Mouse (Mus musculus) CH12.LX (cell line): ENCODE results near the gene Slc38a2. TPM values are rescaled to one million over a fixed set of nuclear protein-coding genes. Genes with fewer than 3 reads are reported as not detected.

Experiments used
- DNase-seq: peaks from one replicate; pipeline ENCODE4 v3.0.0-alpha.2; 2013; ENCODE audit errors: extremely low read depth
- H3K27ac ChIP-seq: 2 replicates; pipeline ENCODE4 v1.5.1; 2012; ENCODE audit warnings: low read depth, mild to moderate bottlenecking, control low read depth, moderate library complexity; ENCODE audit not compliant: insufficient read depth
- H3K27me3 ChIP-seq: replicated peaks from 2 replicates; pipeline ENCODE3; 2012; ENCODE audit warnings: inconsistent platforms
- H3K36me3 ChIP-seq, 2 experiments: replicated peaks in 1 of 2; 2 replicates each; pipeline versions ENCODE3 to v1.6.1; 2012; ENCODE audit warnings: inconsistent platforms in 1 of 2, low read length in 1 of 2, mild to moderate bottlenecking in 1 of 2, mixed read lengths in 1 of 2, moderate library complexity in 1 of 2; ENCODE audit not compliant: control insufficient read depth in 1 of 2, insufficient read depth in 1 of 2
- H3K4me1 ChIP-seq, 2 experiments: 2 replicates each; pipeline ENCODE4 v1.6.1; 2012; ENCODE audit warnings: inconsistent platforms in 1 of 2, moderate library complexity in 1 of 2; ENCODE audit not compliant: insufficient read depth in 2 of 2, control insufficient read depth in 1 of 2
- H3K4me2 ChIP-seq: 2 replicates; pipeline ENCODE4 v1.6.1; 2012; ENCODE audit warnings: low read depth, mild to moderate bottlenecking, control low read depth; ENCODE audit not compliant: poor library complexity, insufficient read depth, severe bottlenecking
- H3K4me3 ChIP-seq, 3 experiments: fragments of 150-350 bp in 1 of 3; sonication (generic) in 1 of 3; replicated peaks in 1 of 3; 2 replicates each; pipeline versions ENCODE3 to v1.5.1; 2011 to 2012; ENCODE audit warnings: low read depth in 2 of 3, low read length in 2 of 3, mild to moderate bottlenecking in 2 of 3, moderate library complexity in 2 of 3, control low read depth in 1 of 3, improper control_type of control experiment in 1 of 3, inconsistent platforms in 1 of 3, mixed read lengths in 1 of 3; ENCODE audit not compliant: poor library complexity in 1 of 3
- H3K79me2 ChIP-seq: replicated peaks from 2 replicates; pipeline ENCODE4 v1.6.1; 2012; ENCODE audit warnings: mild to moderate bottlenecking, moderate library complexity; ENCODE audit not compliant: control insufficient read depth, poor library complexity, insufficient read depth, severe bottlenecking; ENCODE audit errors: extremely low read depth
- H3K9ac ChIP-seq: 2 replicates; pipeline ENCODE4 v1.6.1; 2012; ENCODE audit warnings: low read depth, mild to moderate bottlenecking, control low read depth, moderate library complexity; ENCODE audit not compliant: insufficient read depth
- H3K9me3 ChIP-seq: replicated peaks from 2 replicates; pipeline ENCODE3; 2012; ENCODE audit warnings: low read length, inconsistent platforms, mixed read lengths
- CHD2 ChIP-seq: IDR thresholded peaks from 2 replicates; pipeline ENCODE4 v1.6.1; 2011; ENCODE audit warnings: low read length, improper control_type of control experiment
- CTCF ChIP-seq, 2 experiments: IDR thresholded peaks in 1 of 2; conservative IDR thresholded peaks in 1 of 2; 2 replicates each; pipeline ENCODE4 v1.5.1; 2011 to 2012; ENCODE audit warnings: low read depth in 2 of 2, low read length in 2 of 2, improper control_type of control experiment in 1 of 2, inconsistent platforms in 1 of 2, mild to moderate bottlenecking in 1 of 2, moderate library complexity in 1 of 2
- ELF1 ChIP-seq: IDR thresholded peaks from 2 replicates; pipeline ENCODE4 v1.6.1; 2014; ENCODE audit warnings: low read depth, mild to moderate bottlenecking, inconsistent platforms, low read length, improper control_type of control experiment
- MAFK ChIP-seq: IDR thresholded peaks from 2 replicates; pipeline ENCODE4 v1.6.1; 2011; ENCODE audit warnings: low read length, improper control_type of control experiment; ENCODE audit not compliant: insufficient replicate concordance
- MYC ChIP-seq: IDR thresholded peaks from 2 replicates; pipeline ENCODE4 v1.6.1; 2011; ENCODE audit warnings: low read depth, mild to moderate bottlenecking, improper control_type of control experiment, low read length
- POLR2A ChIP-seq: IDR thresholded peaks from 2 replicates; pipeline ENCODE4 v1.6.1; 2011; ENCODE audit warnings: low read depth, mild to moderate bottlenecking, improper control_type of control experiment, low read length
- SIN3A ChIP-seq: IDR thresholded peaks from 2 replicates; pipeline ENCODE4 v1.6.1; 2012; ENCODE audit warnings: low read length, improper control_type of control experiment, inconsistent platforms
- TBP ChIP-seq: conservative IDR thresholded peaks from 2 replicates; pipeline ENCODE4 v1.6.1; 2011; ENCODE audit warnings: low read depth, low read length, improper control_type of control experiment
- ZMIZ1 ChIP-seq: IDR thresholded peaks from 2 replicates; pipeline ENCODE4 v1.6.1; 2012; ENCODE audit warnings: low read depth, mild to moderate bottlenecking, inconsistent platforms, low read length, improper control_type of control experiment
- ZNF384 ChIP-seq: IDR thresholded peaks from 2 replicates; pipeline ENCODE4 v1.6.1; 2012; ENCODE audit warnings: low read depth, low read length, improper control_type of control experiment, inconsistent platforms
- dilution Hi-C: fragments of 300-500 bp; cut with MboI; formaldehyde crosslinking; loops from 2 replicates; pipeline ENCODE4 v1.14.3; 2020; ENCODE audit warnings: low sequenced_read_pairs; ENCODE audit not compliant: extremely low pct_unique_long_range_greater_than_20kb, extremely low pct_ligation_motif_present
- in situ Hi-C: fragments of 300-500 bp; cut with MboI; formaldehyde crosslinking; loops from 3 replicates; pipeline ENCODE4 v1.14.3; 2019; ENCODE audit warnings: low sequenced_read_pairs, low pct_ligation_motif_present, low pct_unique_long_range_greater_than_20kb, mixed read lengths
- polyA plus RNA-seq: library from polyadenylated mRNA; unstranded; fragments of >175 nt; gene quantifications from 2 replicates; pipeline ENCODE4 v1.2.1, GENCODE M21; 2012; ENCODE audit warnings: low read depth; ENCODE audit not compliant: insufficient read length
- total RNA-seq, 2 experiments: library from RNA; depleted of rRNA; stranded (reverse); fragments of 300-350 nt in 1 of 2; fragments of >200 nt in 1 of 2; gene quantifications; 2 replicates each; pipeline ENCODE4 v1.2.3; 2012 to 2014

Gene Slc38a2
- total and polyA plus RNA-seq, 3 experiments: 41.4 to 70.5 (median 59.3) TPM

GRCm38 (mm10) chr15:96712338-96712737 is 12.8 kb upstream of the Slc38a2 start:
- DNase-seq: no peak
- H3K36me3 ChIP-seq: no peaks in the 10 kb centered on the region
- no peak overlapping the region for H3K9ac ChIP-seq
- dilution Hi-C loops (no loop called here), in situ Hi-C loops (no loop called here)
- H3K27ac ChIP-seq: no peak overlapping the region
- H3K4me3 ChIP-seq: no peak overlapping the region
- TF ChIP-seq POLR2A (no peak), MAFK (no peak), ZMIZ1 (no peak)
- H3K79me2 ChIP-seq: no peaks in the 10 kb centered on the region
- H3K9me3 ChIP-seq: no peaks in the 10 kb centered on the region
- no peaks in the 10 kb centered on the region for H3K27me3 ChIP-seq
- no peak overlapping the region for H3K4me2 ChIP-seq
- H3K4me1 ChIP-seq: peaks cover 4 to 29% of the 10 kb centered on the region in 2 experiments

GRCm38 (mm10) chr15:96711664-96712063 is 12.1 kb upstream of the Slc38a2 start:
- Histone ChIP-seq H3K9me3 (no peaks in the 10 kb centered on the region), H3K27ac (no peak overlapping the region), H3K79me2 (no peaks in the 10 kb centered on the region), H3K9ac (no peak overlapping the region), H3K4me3 (no peak overlapping the region), H3K36me3 (no peaks in the 10 kb centered on the region), H3K4me2 (no peak overlapping the region), H3K27me3 (no peaks in the 10 kb centered on the region), H3K4me1 (peaks cover 4 to 29% of the 10 kb centered on the region in 2 experiments)
- no peak for TF ChIP-seq CTCF (conservative IDR thresholded peaks at IDR 0.05 in 1 of 2, IDR thresholded peaks at IDR 0.05 in 1 of 2; ENCODE audit: low read depth in 2 of 2, low read length in 2 of 2)
- in situ Hi-C loops (no loop called here), dilution Hi-C loops (no loop called here)
- DNase-seq: no peak

GRCm38 (mm10) chr15:96710352-96711114 is 11.0 kb upstream of the Slc38a2 start:
- no peaks in the 10 kb centered on the region for H3K27me3 ChIP-seq
- no peaks in the 10 kb centered on the region for H3K9me3 ChIP-seq
- DNase-seq: no peak
- no peak overlapping the region for H3K27ac ChIP-seq
- in situ Hi-C loops (no loop called here), dilution Hi-C loops (no loop called here)
- H3K4me2 ChIP-seq: peak overlapping the region; percentile 95
- TF ChIP-seq POLR2A: no peak
- TF ChIP-seq TBP: 0 out of 2 replicates have a peak, but pooled peaks have one; percentile 8
- 0 out of 2 replicates have a peak, but pooled peaks have one; percentile 2 for TF ChIP-seq ELF1
- peak; percentile 70; the same call in 1 of the 2 replicates for TF ChIP-seq CHD2
- TF ChIP-seq ZNF384: peak; percentile 72
- 0 out of 2 replicates have a peak, but pooled peaks have one; percentile 8 for TF ChIP-seq SIN3A
- no peak for TF ChIP-seq MYC
- peak overlapping the region; percentile 40 to 69 (median 63) for H3K4me3 ChIP-seq
- H3K4me1 ChIP-seq: peaks cover 4 to 29% of the 10 kb centered on the region in 2 experiments
- H3K79me2 ChIP-seq: no peaks in the 10 kb centered on the region
- H3K36me3 ChIP-seq: no peaks in the 10 kb centered on the region
- peak overlapping the region; percentile 81 for H3K9ac ChIP-seq
